Mouse (Mus musculus) brain, embryonic 14.5 days (tissue): ENCODE results near the gene Fam24a. TPM values are rescaled to one million over a fixed set of nuclear protein-coding genes. Genes with fewer than 3 reads are reported as not detected.

Experiments used
- DNase-seq: peaks from one replicate; pipeline ENCODE4 v3.0.0-alpha.2; 2011; ENCODE audit warnings: low read depth
- CTCF ChIP-seq: fragments of 200-500 bp; IDR thresholded peaks from 2 replicates; pipeline ENCODE4 v1.5.1; 2012; ENCODE audit warnings: inconsistent platforms, mild to moderate bottlenecking, moderate library complexity, borderline replicate concordance; ENCODE audit not compliant: insufficient read depth, insufficient read length; ENCODE audit errors: extremely low read depth
- POLR2A ChIP-seq: fragments of 200-500 bp; IDR thresholded peaks from 2 replicates; pipeline ENCODE4 v1.6.1; 2012; ENCODE audit warnings: mild to moderate bottlenecking, inconsistent platforms, borderline replicate concordance; ENCODE audit not compliant: poor library complexity, insufficient read depth, insufficient read length, severe bottlenecking; ENCODE audit errors: extremely low read depth
- polyA plus RNA-seq: library from polyadenylated mRNA; depleted of rRNA; stranded (reverse); fragments of >200 nt; gene quantifications from 2 replicates; pipeline ENCODE4 v1.2.3, GENCODE M21; 2012; rRNA removed

The Fam24a gene
- not detected in 2 replicates for polyA plus RNA-seq

DNA sequence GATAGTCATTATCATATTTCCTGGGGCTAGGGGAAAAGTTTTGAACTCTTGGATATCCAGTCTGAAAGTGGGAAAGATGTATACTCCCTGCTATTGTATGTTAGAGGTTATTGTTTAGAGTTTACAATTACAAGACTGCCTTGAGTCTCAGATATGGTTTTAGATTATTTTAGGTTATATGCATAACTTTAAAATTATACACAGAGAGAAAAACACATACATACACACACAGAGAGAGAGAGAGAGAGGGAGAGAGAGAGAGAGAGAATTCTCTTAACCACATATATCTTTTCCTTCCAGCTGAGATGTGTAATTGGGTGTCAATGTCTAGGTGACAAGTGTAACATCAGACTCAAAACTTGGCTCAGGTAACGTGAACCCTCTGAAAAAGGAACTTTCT, at the start of gene Fam24a:
Gene Fam24a (plus strand): TSS at position 301 of the 400 bp plus-strand sequence.
- no peak for DNase-seq
- TF ChIP-seq POLR2A = no peak
- TF ChIP-seq CTCF = no peak

DNA sequence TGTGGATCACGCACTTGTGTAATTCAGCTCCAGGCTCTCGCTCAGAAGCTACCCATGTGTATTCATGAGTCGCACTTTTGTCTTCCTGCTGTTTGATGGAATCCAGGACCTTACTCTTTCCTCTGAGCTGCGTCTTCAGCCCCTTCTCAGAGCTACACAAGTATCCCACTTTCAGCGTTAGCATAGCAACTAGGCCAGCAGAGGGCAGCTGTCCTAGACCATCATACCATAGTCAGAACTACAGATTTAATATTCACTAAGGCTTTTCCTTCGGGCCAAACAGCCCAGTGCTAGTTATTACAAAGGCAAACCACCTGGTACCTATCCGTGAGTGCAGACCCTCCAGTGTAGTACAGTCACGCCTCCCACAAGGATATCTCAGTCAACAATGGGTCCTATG, 36.5 kb upstream of the Fam24a start:
- no peak for TF ChIP-seq CTCF
- no peak for TF ChIP-seq POLR2A
- DNase-seq = peak; percentile 3

DNA sequence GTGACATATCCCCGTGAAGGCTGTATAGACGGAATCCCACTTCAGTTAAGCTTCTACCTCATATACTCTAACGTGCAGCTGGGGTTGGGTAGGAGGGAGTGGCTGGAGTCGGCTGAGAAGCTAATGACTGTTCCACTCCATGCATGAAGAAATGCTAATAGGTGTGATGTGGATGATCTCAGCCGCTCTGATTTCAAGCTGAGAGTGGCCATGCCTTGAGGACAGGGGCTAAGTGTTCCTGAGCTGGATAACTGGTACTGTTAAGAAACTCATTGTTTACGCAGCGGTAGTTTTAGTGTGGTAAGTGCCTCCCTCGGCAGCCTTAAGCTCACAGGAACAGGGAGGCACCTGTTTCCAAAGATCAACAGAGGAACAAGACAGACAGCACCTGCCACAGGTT, 30.3 kb upstream of the Fam24a start:
- DNase-seq = no peak
- TF ChIP-seq CTCF = no peak
- no peak for TF ChIP-seq POLR2A

DNA sequence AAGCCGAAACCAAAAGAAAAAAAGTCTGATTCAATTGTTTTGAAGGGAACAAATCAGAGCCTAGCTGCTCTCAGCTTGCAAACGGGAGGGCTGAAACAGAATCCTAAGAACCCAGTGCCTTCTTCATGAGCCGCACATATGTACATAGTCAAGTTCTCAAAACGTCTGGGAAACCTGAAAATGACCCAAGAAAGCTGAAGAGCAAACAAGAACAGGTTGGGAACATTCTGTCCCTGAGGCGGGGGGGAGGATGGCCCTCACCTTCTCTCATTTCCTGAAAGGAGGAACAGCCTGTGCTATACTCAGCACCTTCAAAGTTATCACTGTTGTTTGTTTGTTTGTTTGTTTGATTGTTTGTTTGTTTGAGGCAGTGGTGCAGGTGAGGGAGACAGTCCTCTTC, 26.9 kb upstream of the Fam24a start:
- DNase-seq = no peak
- TF ChIP-seq CTCF = no peak
- no peak for TF ChIP-seq POLR2A

DNA sequence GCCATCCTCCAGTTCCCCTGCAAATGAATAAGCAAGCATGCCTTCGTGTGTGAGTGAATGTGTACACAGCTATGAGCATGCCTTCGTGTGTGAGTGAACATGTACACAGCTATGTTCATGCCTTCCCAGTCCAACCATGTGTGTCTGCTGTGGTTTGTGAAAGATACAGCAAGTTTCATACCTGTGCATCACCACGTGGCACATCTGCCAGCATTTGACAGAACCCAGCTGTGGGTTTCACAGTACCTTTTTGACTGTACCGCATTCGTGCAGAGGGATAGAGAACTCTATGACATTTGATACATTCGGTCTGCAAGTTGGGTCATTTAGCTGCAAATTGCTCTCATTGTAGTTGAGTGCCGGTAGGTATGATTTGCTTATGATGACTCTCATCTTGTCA, 19.2 kb upstream of the Fam24a start:
- no peak for DNase-seq
- no peak for TF ChIP-seq POLR2A
- no peak for TF ChIP-seq CTCF

GRCm38 (mm10) chr7:131317587-131317986, 16.1 kb upstream of the Fam24a start:
- TF ChIP-seq POLR2A (no peak), CTCF (no peak)
- DNase-seq = no peak

DNA sequence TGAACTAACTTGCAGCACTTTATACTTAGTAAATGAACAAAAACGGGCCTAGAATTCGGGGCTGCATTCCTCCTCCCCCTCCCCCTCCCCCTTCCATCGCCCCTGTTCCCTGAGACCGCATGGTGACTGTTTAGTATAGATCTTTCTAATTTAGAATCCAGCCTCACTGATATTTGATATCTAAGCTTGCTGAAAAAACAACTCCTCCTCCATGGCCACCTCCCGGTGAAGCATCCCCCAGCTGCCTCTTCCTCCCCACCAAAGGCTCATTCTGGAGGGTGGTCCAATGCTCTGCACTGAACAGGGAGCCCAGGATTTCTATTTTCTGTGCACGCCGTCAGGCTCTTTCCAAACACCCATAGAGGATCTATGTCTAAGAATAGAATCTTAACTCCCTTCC, 15.3 kb upstream of the Fam24a start:
- TF ChIP-seq CTCF = no peak
- no peak for TF ChIP-seq POLR2A
- no peak for DNase-seq

- no peak for DNase-seq
- TF ChIP-seq CTCF = no peak
- no peak for TF ChIP-seq POLR2A
Measured at GRCm38 (mm10) chr7:131322192-131322591, 11.5 kb upstream of the Fam24a start, which contains the start of gene Cuzd1. Gene Cuzd1, minus strand, starts transcription at chr7:131322292.

GRCm38 (mm10) chr7:131327054-131327453, 6.6 kb upstream of the Fam24a start:
- no peak for DNase-seq
- no peak for TF ChIP-seq POLR2A
- no peak for TF ChIP-seq CTCF

DNA sequence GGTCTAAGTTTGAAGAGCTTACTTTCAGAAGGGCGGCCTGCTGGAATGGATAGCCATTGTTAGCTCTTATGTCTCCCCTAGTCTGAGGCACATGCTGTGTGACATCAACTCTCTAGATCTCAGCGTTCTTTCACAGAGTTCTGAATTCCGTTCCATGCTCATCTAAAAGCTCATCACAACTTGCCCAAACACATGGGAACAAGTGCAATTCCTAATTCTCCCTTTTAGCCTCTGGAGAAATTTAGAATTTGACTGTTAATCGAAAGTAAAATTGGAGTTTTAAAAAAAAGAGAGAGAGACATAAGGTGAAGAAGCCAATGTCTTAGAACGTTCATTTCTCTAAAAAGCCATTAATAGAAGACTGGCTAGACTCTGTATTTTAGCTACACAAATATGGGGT, 4.2 kb upstream of the Fam24a start, which contains the start of gene Fam24b:
Gene Fam24b (minus strand): TSS at position 101 of the 400 bp plus-strand sequence.
- DNase-seq = no peak
- TF ChIP-seq POLR2A (no peak), CTCF (no peak)

DNA sequence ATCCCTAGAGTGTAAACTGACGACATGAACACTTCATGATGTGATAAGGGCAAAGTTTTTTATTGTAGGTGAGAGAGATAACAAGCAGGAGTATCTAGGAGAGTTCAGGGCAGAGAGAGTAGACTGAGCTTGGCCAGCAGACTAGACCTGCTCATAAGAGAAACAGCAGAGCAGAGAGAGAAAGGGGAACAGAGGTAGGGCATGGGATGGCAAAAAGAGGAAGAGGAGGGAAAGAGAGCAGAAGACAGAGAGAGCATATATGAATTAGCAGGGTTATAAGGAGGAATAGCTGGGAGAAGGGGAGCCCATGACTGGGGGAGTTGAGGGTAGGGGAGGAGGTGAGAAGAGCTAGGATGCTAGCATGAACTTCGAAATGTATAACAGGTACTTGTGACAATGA, 2.0 kb upstream of the Fam24a start:
- DNase-seq = no peak
- TF ChIP-seq CTCF (no peak), POLR2A (no peak)

GRCm38 (mm10) chr7:131337502-131338068, 3.9 kb downstream of the Fam24a start:
- DNase-seq = peak; percentile 65
- TF ChIP-seq CTCF = no peak
- TF ChIP-seq POLR2A = no peak

DNA sequence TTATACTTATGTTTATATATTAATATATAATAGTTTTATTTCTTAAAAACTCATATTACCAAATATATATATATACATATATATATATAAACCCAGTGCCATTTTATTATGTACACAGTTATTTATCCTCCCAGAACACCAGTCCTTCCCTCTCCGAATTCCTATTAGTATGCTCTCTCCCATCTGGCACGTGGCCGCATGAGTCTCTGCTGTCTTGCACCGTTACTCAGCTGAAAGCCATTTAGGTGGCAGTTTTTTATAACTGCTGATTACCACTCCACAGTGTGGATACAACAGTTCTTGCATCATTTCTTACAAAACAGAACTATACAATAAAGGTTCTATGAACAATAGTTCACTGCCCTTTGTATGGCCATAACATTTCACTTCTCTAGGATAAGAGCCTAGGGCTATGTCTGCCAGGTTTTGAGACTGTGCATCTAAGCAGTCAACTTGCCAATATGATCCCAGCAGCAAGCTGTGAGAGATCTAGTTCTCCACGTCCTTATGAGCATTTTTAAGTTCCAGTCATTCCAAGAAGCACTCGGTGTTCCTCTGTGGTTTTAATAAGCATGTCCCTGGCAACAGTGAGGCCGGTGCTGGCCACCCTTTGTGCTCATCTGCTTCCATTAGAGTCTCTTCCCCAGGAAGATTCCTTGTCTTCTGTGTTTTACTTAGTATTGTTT, 12.3 kb downstream of the Fam24a start:
- TF ChIP-seq POLR2A (no peak), CTCF (no peak)
- DNase-seq = peak; percentile 54
